Mouse (Mus musculus): ENCODE results near the gene Smdt1. TPM values are rescaled to one million over a fixed set of nuclear protein-coding genes. Genes with fewer than 3 reads are reported as not detected.

Smdt1 gene
- polyA plus RNA-seq, 1 experiment from 2014 or later: 267 TPM

- H3K4me1 ChIP-seq (replicated peaks; ENCODE audit: control insufficient read depth, insufficient read depth, low read length): no peaks in the 10 kb centered on the region
- DNase-seq (ENCODE audit: low spot score) (no peak), ATAC-seq (ENCODE audit: low FRiP score) (no peak)
- no peaks in the 10 kb centered on the region for H3K27me3 ChIP-seq (ENCODE audit: control insufficient read depth, insufficient read depth, low read length)
- H3K9me3 ChIP-seq (ENCODE audit: control insufficient read depth, low read length): no peaks in the 10 kb centered on the region
- H3K4me3 ChIP-seq (ENCODE audit: low read depth, low read length): no peak overlapping the region
- WGBS: 77% methylated on average over 1 of the region's 1 CpGs
- no peak overlapping the region for H3K9ac ChIP-seq (ENCODE audit: low read depth, low read length)
- no peaks in the 10 kb centered on the region for H3K36me3 ChIP-seq (ENCODE audit: control insufficient read depth, insufficient read depth, low read length)
- no peak overlapping the region for H3K4me2 ChIP-seq (replicated peaks; ENCODE audit: low read depth, low read length)
- H3K27ac ChIP-seq (ENCODE audit: low read depth, low read length): no peak overlapping the region
Observed at GRCm38 (mm10) chr15:82368851-82369250, 30.1 kb downstream of the Smdt1 start.

- no peak for ATAC-seq (ENCODE audit: low FRiP score)
- Histone ChIP-seq H3K27me3 (ENCODE audit: control insufficient read depth, insufficient read depth, low read length) (no peaks in the 10 kb centered on the region), H3K36me3 (ENCODE audit: control insufficient read depth, insufficient read depth, low read length) (no peaks in the 10 kb centered on the region), H3K4me1 (replicated peaks; ENCODE audit: control insufficient read depth, insufficient read depth, low read length) (no peaks in the 10 kb centered on the region), H3K9me3 (ENCODE audit: control insufficient read depth, low read length) (no peaks in the 10 kb centered on the region), H3K4me2 (replicated peaks; ENCODE audit: low read depth, low read length) (no peak overlapping the region), H3K27ac (ENCODE audit: low read depth, low read length) (no peak overlapping the region), H3K4me3 (ENCODE audit: low read depth, low read length) (no peak overlapping the region), H3K9ac (ENCODE audit: low read depth, low read length) (no peak overlapping the region)
- DNase-seq (ENCODE audit: low spot score): no peak
- WGBS: 84% methylated on average over 6 of the region's 6 CpGs
Observed at GRCm38 (mm10) chr15:82372446-82372845, 33.7 kb downstream of the Smdt1 start.

GRCm38 (mm10) chr15:82372991-82373390 is 34.2 kb downstream of the Smdt1 start:
- H3K27me3 ChIP-seq (ENCODE audit: control insufficient read depth, insufficient read depth, low read length): no peaks in the 10 kb centered on the region
- DNase-seq (ENCODE audit: low spot score) (no peak), ATAC-seq (ENCODE audit: low FRiP score) (no peak)
- no peak overlapping the region for H3K4me3 ChIP-seq (ENCODE audit: low read depth, low read length)
- no peak overlapping the region for H3K27ac ChIP-seq (ENCODE audit: low read depth, low read length)
- H3K9me3 ChIP-seq (ENCODE audit: control insufficient read depth, low read length): no peaks in the 10 kb centered on the region
- H3K36me3 ChIP-seq (ENCODE audit: control insufficient read depth, insufficient read depth, low read length): no peaks in the 10 kb centered on the region
- WGBS: 87% methylated on average over 5 of the region's 5 CpGs
- no peak overlapping the region for H3K4me2 ChIP-seq (replicated peaks; ENCODE audit: low read depth, low read length)
- no peak overlapping the region for H3K9ac ChIP-seq (ENCODE audit: low read depth, low read length)
- no peaks in the 10 kb centered on the region for H3K4me1 ChIP-seq (replicated peaks; ENCODE audit: control insufficient read depth, insufficient read depth, low read length)

- H3K27me3 ChIP-seq (ENCODE audit: control insufficient read depth, insufficient read depth, low read length): no peaks in the 10 kb centered on the region
- no peak overlapping the region for H3K4me2 ChIP-seq (replicated peaks; ENCODE audit: low read depth, low read length)
- DNase-seq (ENCODE audit: low spot score): no peak
- H3K27ac ChIP-seq (ENCODE audit: low read depth, low read length): no peak overlapping the region
- no peak overlapping the region for H3K4me3 ChIP-seq (ENCODE audit: low read depth, low read length)
- no peaks in the 10 kb centered on the region for H3K36me3 ChIP-seq (ENCODE audit: control insufficient read depth, insufficient read depth, low read length)
- no peaks in the 10 kb centered on the region for H3K4me1 ChIP-seq (replicated peaks; ENCODE audit: control insufficient read depth, insufficient read depth, low read length)
- 80% methylated on average over 5 of the region's 5 CpGs for WGBS
- no peaks in the 10 kb centered on the region for H3K9me3 ChIP-seq (ENCODE audit: control insufficient read depth, low read length)
- H3K9ac ChIP-seq (ENCODE audit: low read depth, low read length): no peak overlapping the region
- no peak for ATAC-seq (ENCODE audit: low FRiP score)
Observed at GRCm38 (mm10) chr15:82374437-82374836, 35.7 kb downstream of the Smdt1 start.

GRCm38 (mm10) chr15:82375855-82376254 is 37.1 kb downstream of the Smdt1 start:
- 85% methylated on average over 9 of the region's 9 CpGs for WGBS
- Histone ChIP-seq H3K9ac (ENCODE audit: low read depth, low read length) (no peak overlapping the region), H3K27ac (ENCODE audit: low read depth, low read length) (no peak overlapping the region), H3K36me3 (ENCODE audit: control insufficient read depth, insufficient read depth, low read length) (no peaks in the 10 kb centered on the region), H3K9me3 (ENCODE audit: control insufficient read depth, low read length) (no peaks in the 10 kb centered on the region), H3K27me3 (ENCODE audit: control insufficient read depth, insufficient read depth, low read length) (no peaks in the 10 kb centered on the region), H3K4me3 (ENCODE audit: low read depth, low read length) (no peak overlapping the region), H3K4me1 (replicated peaks; ENCODE audit: control insufficient read depth, insufficient read depth, low read length) (no peaks in the 10 kb centered on the region), H3K4me2 (replicated peaks; ENCODE audit: low read depth, low read length) (no peak overlapping the region)
- ATAC-seq (ENCODE audit: low FRiP score) (no peak), DNase-seq (ENCODE audit: low spot score) (no peak)

- H3K27me3 ChIP-seq (ENCODE audit: control insufficient read depth, insufficient read depth, low read length): no peaks in the 10 kb centered on the region
- no peaks in the 10 kb centered on the region for H3K4me1 ChIP-seq (replicated peaks; ENCODE audit: control insufficient read depth, insufficient read depth, low read length)
- no peak for DNase-seq (ENCODE audit: low spot score)
- no peak overlapping the region for H3K4me3 ChIP-seq (ENCODE audit: low read depth, low read length)
- no peak overlapping the region for H3K4me2 ChIP-seq (replicated peaks; ENCODE audit: low read depth, low read length)
- H3K9me3 ChIP-seq (ENCODE audit: control insufficient read depth, low read length): no peaks in the 10 kb centered on the region
- no peak overlapping the region for H3K9ac ChIP-seq (ENCODE audit: low read depth, low read length)
- 70% methylated on average over 17 of the region's 17 CpGs for WGBS
- ATAC-seq (ENCODE audit: low FRiP score): no peak
- H3K36me3 ChIP-seq (ENCODE audit: control insufficient read depth, insufficient read depth, low read length): no peaks in the 10 kb centered on the region
- H3K27ac ChIP-seq (ENCODE audit: low read depth, low read length): no peak overlapping the region
Observed at GRCm38 (mm10) chr15:82376393-82377138, 37.8 kb downstream of the Smdt1 start.

GRCm38 (mm10) chr15:82377701-82378100 is 38.9 kb downstream of the Smdt1 start:
- no peaks in the 10 kb centered on the region for H3K36me3 ChIP-seq (ENCODE audit: control insufficient read depth, insufficient read depth, low read length)
- no peak for DNase-seq (ENCODE audit: low spot score)
- H3K27ac ChIP-seq (ENCODE audit: low read depth, low read length): no peak overlapping the region
- H3K9ac ChIP-seq (ENCODE audit: low read depth, low read length): no peak overlapping the region
- H3K4me1 ChIP-seq (replicated peaks; ENCODE audit: control insufficient read depth, insufficient read depth, low read length): no peaks in the 10 kb centered on the region
- H3K4me2 ChIP-seq (replicated peaks; ENCODE audit: low read depth, low read length): no peak overlapping the region
- ATAC-seq (ENCODE audit: low FRiP score): no peak
- no peak overlapping the region for H3K4me3 ChIP-seq (ENCODE audit: low read depth, low read length)
- H3K27me3 ChIP-seq (ENCODE audit: control insufficient read depth, insufficient read depth, low read length): no peaks in the 10 kb centered on the region
- no peaks in the 10 kb centered on the region for H3K9me3 ChIP-seq (ENCODE audit: control insufficient read depth, low read length)
- WGBS: 78% methylated on average over 5 of the region's 5 CpGs

- H3K36me3 ChIP-seq (ENCODE audit: control insufficient read depth, insufficient read depth, low read length): no peaks in the 10 kb centered on the region
- H3K4me1 ChIP-seq (replicated peaks; ENCODE audit: control insufficient read depth, insufficient read depth, low read length): no peaks in the 10 kb centered on the region
- H3K27me3 ChIP-seq (ENCODE audit: control insufficient read depth, insufficient read depth, low read length): no peaks in the 10 kb centered on the region
- H3K4me2 ChIP-seq (replicated peaks; ENCODE audit: low read depth, low read length): no peak overlapping the region
- no peak overlapping the region for H3K4me3 ChIP-seq (ENCODE audit: low read depth, low read length)
- H3K9ac ChIP-seq (ENCODE audit: low read depth, low read length): no peak overlapping the region
- ATAC-seq (ENCODE audit: low FRiP score) (no peak), DNase-seq (ENCODE audit: low spot score) (no peak)
- no peak overlapping the region for H3K27ac ChIP-seq (ENCODE audit: low read depth, low read length)
- 48% methylated on average over 15 of the region's 15 CpGs for WGBS
- no peaks in the 10 kb centered on the region for H3K9me3 ChIP-seq (ENCODE audit: control insufficient read depth, low read length)
Observed at GRCm38 (mm10) chr15:82378261-82379180, 39.8 kb downstream of the Smdt1 start.

All from hindbrain, embryonic 11.5 days (tissue).